Mouse (Mus musculus): Measurements from ENCODE around the gene Xrcc6. TPM values are rescaled to one million over a fixed set of nuclear protein-coding genes. Genes with fewer than 3 reads are reported as not detected.
A peak's percentile ranks its signal among the peaks of the same experiment; 100 is the strongest.

Gene Xrcc6
- polyA plus RNA-seq, 1 experiment from 2014 or later: 91.0 TPM

DNA sequence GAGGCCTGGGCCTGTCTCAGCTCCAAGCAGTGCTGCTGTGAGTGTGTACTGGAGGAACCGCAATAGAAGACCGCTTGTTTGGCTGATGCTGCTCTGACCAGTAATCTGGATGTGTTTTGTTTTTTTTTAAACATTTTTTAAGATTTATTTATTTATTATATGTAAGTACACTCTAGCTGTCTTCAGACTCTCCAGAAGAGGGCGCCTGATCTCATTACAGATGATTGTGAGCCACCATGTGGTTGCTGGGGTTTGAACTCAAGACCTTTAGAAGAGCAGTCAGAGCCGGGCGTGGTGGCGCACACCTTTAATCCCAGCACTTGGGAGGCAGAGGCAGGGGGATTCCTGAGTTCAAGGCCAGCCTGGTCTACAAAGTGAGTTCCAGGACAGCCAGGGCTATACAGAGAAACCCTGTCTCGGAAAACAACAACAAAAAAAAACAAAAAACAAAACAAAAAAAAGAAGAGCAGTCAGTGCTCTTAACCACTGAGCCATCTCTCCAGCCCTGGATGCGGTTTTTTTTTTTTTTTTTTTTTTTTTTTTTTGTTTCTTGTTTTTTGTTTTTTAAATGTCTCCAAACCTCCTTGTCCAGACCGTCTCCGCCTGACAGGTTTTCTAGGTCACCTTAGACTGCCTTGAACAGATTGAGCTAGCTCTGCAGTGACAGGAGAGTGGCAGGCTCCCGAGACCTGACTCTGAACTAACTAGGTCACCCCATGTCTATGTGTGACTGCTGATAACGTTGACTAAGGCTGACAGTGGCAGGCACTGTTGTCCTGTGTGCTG lies 48.5 kb downstream of the Xrcc6 start:
- H3K9me3 ChIP-seq (ENCODE audit: control insufficient read depth, low read length): no peaks in the 10 kb centered on the region
- H3K4me2 ChIP-seq (ENCODE audit: low read depth, severe bottlenecking): no peak overlapping the region
- no peaks in the 10 kb centered on the region for H3K4me1 ChIP-seq (ENCODE audit: control insufficient read depth, insufficient read depth, low read length)
- peaks cover 16% of the 10 kb centered on the region; the same call in 1 of the 2 replicates for H3K36me3 ChIP-seq (ENCODE audit: control insufficient read depth, insufficient read depth, low read length)
- no peak overlapping the region for H3K27ac ChIP-seq (replicated peaks; ENCODE audit: low read depth, low read length)
- WGBS: 82% methylated on average over 12 of the region's 12 CpGs
- no peak overlapping the region for H3K9ac ChIP-seq (ENCODE audit: low read length)
- DNase-seq (ENCODE audit: low spot score) (peak; percentile 33), ATAC-seq (ENCODE audit: insufficient number of reproducible peaks, low FRiP score, low TSS enrichment, low read depth) (no peak)
- H3K4me3 ChIP-seq (ENCODE audit: low read depth, low read length): no peak overlapping the region
- H3K27me3 ChIP-seq (ENCODE audit: control insufficient read depth, insufficient read depth, low read length): no peaks in the 10 kb centered on the region

DNA sequence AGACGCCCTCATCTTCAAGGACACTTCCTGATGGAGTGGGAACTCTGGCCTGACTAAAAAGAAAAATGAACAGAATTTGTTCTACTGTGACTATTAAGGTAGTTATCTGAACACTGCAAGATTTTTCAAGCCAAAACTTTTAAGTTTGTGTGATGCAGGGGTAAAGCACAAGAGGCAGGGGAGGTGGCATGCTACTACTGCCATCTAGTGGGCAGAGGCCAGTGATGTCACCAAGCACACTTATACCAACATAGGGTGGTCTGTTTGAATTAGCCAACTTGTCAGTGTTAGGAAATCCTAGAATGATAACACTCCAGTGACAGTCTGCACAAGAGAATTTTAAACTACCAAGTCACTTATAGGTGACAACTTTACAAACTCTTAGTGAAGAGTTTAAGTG lies 53.0 kb downstream of the Xrcc6 start:
- Histone ChIP-seq H3K36me3 (ENCODE audit: control insufficient read depth, insufficient read depth, low read length) (peaks cover 16% of the 10 kb centered on the region; the same call in 1 of the 2 replicates), H3K9ac (ENCODE audit: low read length) (no peak overlapping the region), H3K9me3 (ENCODE audit: control insufficient read depth, low read length) (no peaks in the 10 kb centered on the region), H3K4me3 (ENCODE audit: low read depth, low read length) (no peak overlapping the region), H3K4me2 (ENCODE audit: low read depth, severe bottlenecking) (no peak overlapping the region), H3K27ac (replicated peaks; ENCODE audit: low read depth, low read length) (no peak overlapping the region), H3K4me1 (ENCODE audit: control insufficient read depth, insufficient read depth, low read length) (no peaks in the 10 kb centered on the region), H3K27me3 (ENCODE audit: control insufficient read depth, insufficient read depth, low read length) (no peaks in the 10 kb centered on the region)
- DNase-seq (ENCODE audit: low spot score): peak; percentile 68
- ATAC-seq (ENCODE audit: insufficient number of reproducible peaks, low FRiP score, low TSS enrichment, low read depth): no peak
- 100% methylated on average over 1 of the region's 1 CpGs for WGBS

DNA sequence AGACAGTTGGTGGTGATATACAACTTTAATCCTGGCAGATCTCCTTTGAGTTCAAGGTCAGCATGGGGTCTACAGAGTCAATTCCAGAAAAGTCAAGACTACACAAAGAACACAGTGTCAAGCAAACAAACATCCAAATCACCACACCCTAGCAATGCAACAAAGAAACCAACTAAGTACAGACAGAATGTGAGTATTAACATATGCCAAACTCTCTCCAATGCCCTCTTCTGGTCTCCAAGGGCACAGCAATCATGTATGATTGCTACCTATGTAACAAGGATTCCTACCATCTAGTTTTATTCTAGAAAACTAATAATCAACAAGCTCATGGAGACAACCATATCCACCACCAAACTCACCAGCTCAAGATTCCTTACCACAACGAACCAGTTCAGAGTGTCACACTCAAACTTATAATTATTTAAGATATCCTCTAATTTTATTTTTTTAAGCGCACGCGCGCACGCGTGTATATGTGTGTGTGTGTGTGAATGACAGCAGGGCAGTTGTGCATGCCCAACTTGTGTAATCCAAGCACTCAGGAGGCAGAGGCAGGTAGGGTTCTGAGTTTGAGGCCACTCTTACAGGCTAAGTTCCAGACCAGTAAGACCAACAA lies 56.6 kb downstream of the Xrcc6 start:
- H3K4me3 ChIP-seq (ENCODE audit: low read depth, low read length): no peak overlapping the region
- 96% methylated on average over 7 of the region's 7 CpGs for WGBS

DNA sequence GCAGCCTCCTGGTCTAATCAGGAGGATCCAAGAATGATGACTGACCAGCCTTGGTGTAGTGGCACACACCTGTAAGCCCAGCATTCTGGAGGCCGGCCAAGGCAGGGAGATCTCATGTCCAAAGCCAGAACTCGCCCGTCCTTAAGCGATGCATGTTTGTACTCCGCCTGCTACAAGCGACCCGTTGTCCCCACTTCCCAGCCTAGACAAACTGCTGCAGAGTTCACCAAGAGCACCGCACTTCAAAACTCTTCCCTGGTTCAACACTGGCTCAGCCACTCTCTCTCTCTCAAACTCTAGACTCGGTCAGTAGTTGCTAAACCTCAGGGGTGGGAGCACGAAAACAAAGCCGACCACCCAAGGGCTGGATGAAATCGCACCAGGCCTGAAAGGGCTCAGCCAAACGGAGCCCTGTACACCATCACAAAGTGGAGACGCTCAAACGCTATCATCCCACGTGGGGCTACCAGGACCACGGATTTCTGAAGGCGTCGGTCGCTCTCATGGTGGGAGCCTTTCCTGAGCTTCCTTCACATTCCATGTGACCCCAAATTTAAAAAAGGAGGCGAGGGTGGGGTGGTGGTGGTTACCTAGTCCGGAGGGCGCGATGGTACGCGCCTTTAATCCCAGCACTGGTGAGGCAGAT lies 58.7 kb downstream of the Xrcc6 start:
- no peak for ATAC-seq (ENCODE audit: insufficient number of reproducible peaks, low FRiP score, low TSS enrichment, low read depth)
- H3K27me3 ChIP-seq (ENCODE audit: control insufficient read depth, insufficient read depth, low read length): no peaks in the 10 kb centered on the region
- H3K36me3 ChIP-seq (ENCODE audit: control insufficient read depth, insufficient read depth, low read length): no peaks in the 10 kb centered on the region; the same call in 1 of the 2 replicates
- 4% methylated on average over 26 of the region's 26 CpGs for WGBS
- no peak overlapping the region for H3K27ac ChIP-seq (replicated peaks; ENCODE audit: low read depth, low read length)
- peak overlapping the region; percentile 92 for H3K4me3 ChIP-seq (ENCODE audit: low read depth, low read length)
- peak; percentile 23 for DNase-seq (ENCODE audit: low spot score)
- peaks cover 3% of the 10 kb centered on the region; the same call in 1 of the 2 replicates for H3K4me1 ChIP-seq (ENCODE audit: control insufficient read depth, insufficient read depth, low read length)
- peak overlapping the region; percentile 90 for H3K9ac ChIP-seq (ENCODE audit: low read length)
- peak overlapping the region; percentile 74 for H3K4me2 ChIP-seq (ENCODE audit: low read depth, severe bottlenecking)
- H3K9me3 ChIP-seq (ENCODE audit: control insufficient read depth, low read length): no peaks in the 10 kb centered on the region

More for the DNA sequence above, 56.6 kb downstream of the Xrcc6 start:
- peaks cover 9% of the 10 kb centered on the region; the same call in 1 of the 2 replicates for H3K36me3 ChIP-seq (ENCODE audit: control insufficient read depth, insufficient read depth, low read length)
- no peaks in the 10 kb centered on the region for H3K27me3 ChIP-seq (ENCODE audit: control insufficient read depth, insufficient read depth, low read length)
- H3K9ac ChIP-seq (ENCODE audit: low read length): no peak overlapping the region
- DNase-seq (ENCODE audit: low spot score): no peak
- no peak overlapping the region for H3K4me2 ChIP-seq (ENCODE audit: low read depth, severe bottlenecking)
- no peak overlapping the region for H3K27ac ChIP-seq (replicated peaks; ENCODE audit: low read depth, low read length)
- peaks cover 3% of the 10 kb centered on the region; the same call in 1 of the 2 replicates for H3K4me1 ChIP-seq (ENCODE audit: control insufficient read depth, insufficient read depth, low read length)
- no peaks in the 10 kb centered on the region for H3K9me3 ChIP-seq (ENCODE audit: control insufficient read depth, low read length)
- no peak for ATAC-seq (ENCODE audit: insufficient number of reproducible peaks, low FRiP score, low TSS enrichment, low read depth)

DNA sequence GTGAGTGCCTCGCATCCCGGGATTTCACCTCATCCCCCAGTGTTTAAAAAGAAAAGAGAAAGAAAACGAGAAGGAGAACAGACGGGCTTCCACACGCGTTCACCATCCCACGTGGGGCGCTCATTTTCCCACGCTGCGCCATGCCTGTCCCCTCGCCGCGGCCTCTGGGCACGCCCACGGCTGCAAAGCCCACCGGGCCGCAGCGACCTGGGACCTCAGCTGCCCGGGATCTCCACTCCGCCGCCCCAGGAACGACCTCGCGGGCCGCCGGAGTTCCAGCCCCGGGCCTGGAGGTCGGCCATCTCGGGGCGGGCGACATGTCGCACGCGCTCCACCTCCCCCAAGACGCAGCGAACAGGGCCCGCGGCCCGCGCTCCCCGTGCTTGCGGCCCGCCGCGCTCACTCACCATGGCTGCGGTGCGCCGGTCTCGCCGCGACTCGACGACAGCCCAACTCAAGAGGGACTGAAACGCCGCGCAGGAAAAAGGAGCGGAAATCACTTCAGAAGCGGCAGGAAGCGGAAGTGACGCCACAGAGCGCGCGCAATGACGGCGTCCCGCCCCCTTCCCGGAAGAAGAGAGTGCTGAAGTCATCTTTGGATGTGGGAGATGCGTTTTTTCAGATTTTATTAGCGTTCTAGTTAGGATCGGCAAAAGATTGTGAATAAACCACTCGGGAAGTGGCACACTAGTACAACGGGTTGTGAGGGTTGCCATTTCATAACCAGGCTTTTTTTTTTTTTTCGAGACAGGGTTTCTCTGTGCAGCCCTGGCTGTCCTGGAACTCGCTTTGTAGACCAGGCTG lies 59.6 kb downstream of the Xrcc6 start, which contains the start of gene Snu13:
TSS of gene Snu13 (minus strand) at position 519 of the 804 bp plus-strand sequence.
- DNase-seq (ENCODE audit: low spot score): peak; percentile 94

DNA sequence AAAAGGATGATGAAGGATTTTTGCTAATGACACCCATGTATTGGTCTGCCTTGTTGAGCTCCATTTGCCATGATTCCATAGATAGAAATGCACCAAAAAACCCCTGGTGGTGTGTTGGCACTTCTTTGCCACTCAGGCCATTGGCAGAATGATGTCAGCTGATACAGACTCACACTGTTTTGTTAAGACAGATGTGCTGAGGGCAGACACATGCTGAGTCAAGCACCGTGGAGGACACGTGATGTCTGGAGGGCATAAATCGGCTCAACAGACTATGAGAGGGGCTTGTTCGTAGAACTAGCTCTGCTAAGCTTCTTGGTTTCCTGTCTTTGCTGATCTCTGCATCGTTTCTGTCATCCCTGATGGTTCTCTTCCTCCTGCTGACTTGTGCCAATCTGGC lies 64.9 kb downstream of the Xrcc6 start:
- 73% methylated on average over 5 of the region's 5 CpGs for WGBS
- Histone ChIP-seq H3K27me3 (ENCODE audit: control insufficient read depth, insufficient read depth, low read length) (no peaks in the 10 kb centered on the region), H3K27ac (replicated peaks; ENCODE audit: low read depth, low read length) (no peak overlapping the region), H3K9me3 (ENCODE audit: control insufficient read depth, low read length) (no peaks in the 10 kb centered on the region), H3K36me3 (ENCODE audit: control insufficient read depth, insufficient read depth, low read length) (no peaks in the 10 kb centered on the region), H3K9ac (ENCODE audit: low read length) (no peak overlapping the region), H3K4me2 (ENCODE audit: low read depth, severe bottlenecking) (no peak overlapping the region), H3K4me3 (ENCODE audit: low read depth, low read length) (no peak overlapping the region), H3K4me1 (ENCODE audit: control insufficient read depth, insufficient read depth, low read length) (no peaks in the 10 kb centered on the region)
- DNase-seq (ENCODE audit: low spot score): no peak
- no peak for ATAC-seq (ENCODE audit: insufficient number of reproducible peaks, low FRiP score, low TSS enrichment, low read depth)

More for the DNA sequence above, 59.6 kb downstream of the Xrcc6 start, which contains the start of gene Snu13:
- Histone ChIP-seq H3K27me3 (ENCODE audit: control insufficient read depth, insufficient read depth, low read length) (no peaks in the 10 kb centered on the region), H3K9me3 (ENCODE audit: control insufficient read depth, low read length) (no peaks in the 10 kb centered on the region), H3K27ac (replicated peaks; ENCODE audit: low read depth, low read length) (peak within 1 kb of the TSS; percentile 75), H3K9ac (ENCODE audit: low read length) (peak within 1 kb of the TSS; percentile 90), H3K4me2 (ENCODE audit: low read depth, severe bottlenecking) (peak within 1 kb of the TSS; percentile 74), H3K4me3 (ENCODE audit: low read depth, low read length) (peak within 1 kb of the TSS; percentile 92), H3K36me3 (ENCODE audit: control insufficient read depth, insufficient read depth, low read length) (no peaks in the 10 kb centered on the region; the same call in 1 of the 2 replicates), H3K4me1 (ENCODE audit: control insufficient read depth, insufficient read depth, low read length) (peaks cover 3% of the 10 kb centered on the region; the same call in 1 of the 2 replicates)
- WGBS: under 1% methylated on average over 74 of the region's 74 CpGs
- ATAC-seq (ENCODE audit: insufficient number of reproducible peaks, low FRiP score, low TSS enrichment, low read depth): peak; percentile 80

DNA sequence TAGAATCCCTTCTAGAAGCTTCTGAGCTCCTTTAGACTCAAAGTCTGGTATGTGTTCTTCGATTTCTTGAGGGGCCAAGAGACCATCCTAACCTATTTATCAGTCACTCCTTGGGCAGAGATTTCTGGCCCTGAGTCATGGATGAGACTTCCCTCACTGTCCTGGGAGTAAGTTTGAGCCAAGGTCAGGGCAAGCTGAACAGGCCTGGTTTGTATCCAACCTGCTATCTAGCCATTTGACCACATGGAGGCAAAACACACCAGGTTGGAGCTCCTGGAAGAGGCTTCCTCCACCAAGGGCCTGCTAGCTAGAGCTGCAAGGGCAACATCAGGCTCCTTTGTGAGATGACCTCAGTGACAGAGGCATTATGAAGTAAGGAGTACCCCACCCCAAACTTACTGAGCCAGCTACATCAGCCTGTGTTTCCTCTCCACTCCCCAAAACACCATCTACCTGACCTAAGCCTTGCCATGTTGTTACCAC lies 71.1 kb downstream of the Xrcc6 start, which contains the start of gene 4930407I10Rik:
TSS of gene 4930407I10Rik (plus strand) at position 433 of the 483 bp plus-strand sequence.
- H3K9ac ChIP-seq (ENCODE audit: low read length): no peak within 1 kb of the TSS
- no peak within 1 kb of the TSS for H3K4me3 ChIP-seq (ENCODE audit: low read depth, low read length)
- no peak for DNase-seq (ENCODE audit: low spot score)
- no peaks in the 10 kb centered on the region for H3K36me3 ChIP-seq (ENCODE audit: control insufficient read depth, insufficient read depth, low read length)
- no peak within 1 kb of the TSS for H3K4me2 ChIP-seq (ENCODE audit: low read depth, severe bottlenecking)
- no peaks in the 10 kb centered on the region for H3K9me3 ChIP-seq (ENCODE audit: control insufficient read depth, low read length)
- no peak for ATAC-seq (ENCODE audit: insufficient number of reproducible peaks, low FRiP score, low TSS enrichment, low read depth)
- 83% methylated on average over 1 of the region's 1 CpGs for WGBS
- H3K4me1 ChIP-seq (ENCODE audit: control insufficient read depth, insufficient read depth, low read length): no peaks in the 10 kb centered on the region
- H3K27me3 ChIP-seq (ENCODE audit: control insufficient read depth, insufficient read depth, low read length): no peaks in the 10 kb centered on the region
- H3K27ac ChIP-seq (replicated peaks; ENCODE audit: low read depth, low read length): no peak within 1 kb of the TSS

All from limb, embryonic 11.5 days (tissue).